Mouse (Mus musculus) CH12.LX (cell line): ENCODE data around the gene B3gnt2. TPM values are rescaled to one million over a fixed set of nuclear protein-coding genes. Genes with fewer than 3 reads are reported as not detected.

Source experiments
- DNase-seq: peaks from one replicate; pipeline ENCODE4 v3.0.0-alpha.2; 2013; ENCODE audit errors: extremely low read depth
- H3K27ac ChIP-seq: 2 replicates; pipeline ENCODE4 v1.5.1; 2012; ENCODE audit warnings: low read depth, mild to moderate bottlenecking, control low read depth, moderate library complexity; ENCODE audit not compliant: insufficient read depth
- H3K27me3 ChIP-seq: replicated peaks from 2 replicates; pipeline ENCODE3; 2012; ENCODE audit warnings: inconsistent platforms
- H3K36me3 ChIP-seq, 2 experiments: replicated peaks in 1 of 2; 2 replicates each; pipeline versions ENCODE3 to v1.6.1; 2012; ENCODE audit warnings: inconsistent platforms in 1 of 2, low read length in 1 of 2, mild to moderate bottlenecking in 1 of 2, mixed read lengths in 1 of 2, moderate library complexity in 1 of 2; ENCODE audit not compliant: control insufficient read depth in 1 of 2, insufficient read depth in 1 of 2
- H3K4me1 ChIP-seq, 2 experiments: 2 replicates each; pipeline ENCODE4 v1.6.1; 2012; ENCODE audit warnings: inconsistent platforms in 1 of 2, moderate library complexity in 1 of 2; ENCODE audit not compliant: insufficient read depth in 2 of 2, control insufficient read depth in 1 of 2
- H3K4me2 ChIP-seq: 2 replicates; pipeline ENCODE4 v1.6.1; 2012; ENCODE audit warnings: low read depth, mild to moderate bottlenecking, control low read depth; ENCODE audit not compliant: poor library complexity, insufficient read depth, severe bottlenecking
- H3K4me3 ChIP-seq, 3 experiments: fragments of 150-350 bp in 1 of 3; sonication (generic) in 1 of 3; replicated peaks in 1 of 3; 2 replicates each; pipeline versions ENCODE3 to v1.5.1; 2011 to 2012; ENCODE audit warnings: low read depth in 2 of 3, low read length in 2 of 3, mild to moderate bottlenecking in 2 of 3, moderate library complexity in 2 of 3, control low read depth in 1 of 3, improper control_type of control experiment in 1 of 3, inconsistent platforms in 1 of 3, mixed read lengths in 1 of 3; ENCODE audit not compliant: poor library complexity in 1 of 3
- H3K79me2 ChIP-seq: replicated peaks from 2 replicates; pipeline ENCODE4 v1.6.1; 2012; ENCODE audit warnings: mild to moderate bottlenecking, moderate library complexity; ENCODE audit not compliant: control insufficient read depth, poor library complexity, insufficient read depth, severe bottlenecking; ENCODE audit errors: extremely low read depth
- H3K9ac ChIP-seq: 2 replicates; pipeline ENCODE4 v1.6.1; 2012; ENCODE audit warnings: low read depth, mild to moderate bottlenecking, control low read depth, moderate library complexity; ENCODE audit not compliant: insufficient read depth
- H3K9me3 ChIP-seq: replicated peaks from 2 replicates; pipeline ENCODE3; 2012; ENCODE audit warnings: low read length, inconsistent platforms, mixed read lengths
- BHLHE40 ChIP-seq: IDR thresholded peaks from 2 replicates; pipeline ENCODE4 v1.6.1; 2011; ENCODE audit warnings: mild to moderate bottlenecking, low read depth, low read length, improper control_type of control experiment
- CHD1 ChIP-seq: IDR thresholded peaks from 2 replicates; pipeline ENCODE4 v1.6.1; 2012; ENCODE audit warnings: low read depth, low read length, improper control_type of control experiment, inconsistent platforms
- CHD2 ChIP-seq: IDR thresholded peaks from 2 replicates; pipeline ENCODE4 v1.6.1; 2011; ENCODE audit warnings: low read length, improper control_type of control experiment
- CTCF ChIP-seq, 2 experiments: IDR thresholded peaks in 1 of 2; conservative IDR thresholded peaks in 1 of 2; 2 replicates each; pipeline ENCODE4 v1.5.1; 2011 to 2012; ENCODE audit warnings: low read depth in 2 of 2, low read length in 2 of 2, improper control_type of control experiment in 1 of 2, inconsistent platforms in 1 of 2, mild to moderate bottlenecking in 1 of 2, moderate library complexity in 1 of 2
- E2F4 ChIP-seq: IDR thresholded peaks from 2 replicates; pipeline ENCODE4 v1.6.1; 2011; ENCODE audit warnings: low read depth, low read length, improper control_type of control experiment; ENCODE audit not compliant: insufficient replicate concordance
- GABPA ChIP-seq: IDR thresholded peaks from 2 replicates; pipeline ENCODE4 v1.6.1; 2012; ENCODE audit warnings: low read depth, low read length, improper control_type of control experiment, inconsistent platforms; ENCODE audit not compliant: insufficient replicate concordance
- JUN ChIP-seq: IDR thresholded peaks from 2 replicates; pipeline ENCODE4 v1.6.1; 2011; ENCODE audit warnings: low read depth, mild to moderate bottlenecking, low read length, improper control_type of control experiment, moderate library complexity; ENCODE audit not compliant: insufficient read depth
- JUND ChIP-seq: conservative IDR thresholded peaks from 2 replicates; pipeline ENCODE4 v1.6.1; 2011; ENCODE audit warnings: low read depth, low read length, improper control_type of control experiment
- MAFK ChIP-seq: IDR thresholded peaks from 2 replicates; pipeline ENCODE4 v1.6.1; 2011; ENCODE audit warnings: low read length, improper control_type of control experiment; ENCODE audit not compliant: insufficient replicate concordance
- MAZ ChIP-seq: IDR thresholded peaks from 2 replicates; pipeline ENCODE4 v1.6.1; 2012; ENCODE audit warnings: low read depth, mild to moderate bottlenecking, inconsistent platforms, low read length, improper control_type of control experiment, moderate library complexity
- MXI1 ChIP-seq: IDR thresholded peaks from 2 replicates; pipeline ENCODE4 v1.6.1; 2011; ENCODE audit warnings: mild to moderate bottlenecking, low read depth, low read length, improper control_type of control experiment
- MYC ChIP-seq: IDR thresholded peaks from 2 replicates; pipeline ENCODE4 v1.6.1; 2011; ENCODE audit warnings: low read depth, mild to moderate bottlenecking, improper control_type of control experiment, low read length
- NRF1 ChIP-seq: IDR thresholded peaks from 2 replicates; pipeline ENCODE4 v1.6.1; 2014; ENCODE audit warnings: low read depth, mild to moderate bottlenecking, inconsistent platforms, low read length, improper control_type of control experiment, moderate library complexity
- RAD21 ChIP-seq: IDR thresholded peaks from 2 replicates; pipeline ENCODE4 v1.6.1; 2011; ENCODE audit warnings: low read depth, mild to moderate bottlenecking, low read length, improper control_type of control experiment, moderate library complexity
- RCOR1 ChIP-seq: conservative IDR thresholded peaks from 2 replicates; pipeline ENCODE4 v1.6.1; 2012; ENCODE audit warnings: low read depth, mild to moderate bottlenecking, inconsistent platforms, low read length, improper control_type of control experiment
- SIN3A ChIP-seq: IDR thresholded peaks from 2 replicates; pipeline ENCODE4 v1.6.1; 2012; ENCODE audit warnings: low read length, improper control_type of control experiment, inconsistent platforms
- SMC3 ChIP-seq: IDR thresholded peaks from 2 replicates; pipeline ENCODE4 v1.6.1; 2011; ENCODE audit warnings: low read depth, low read length, improper control_type of control experiment
- TBP ChIP-seq: conservative IDR thresholded peaks from 2 replicates; pipeline ENCODE4 v1.6.1; 2011; ENCODE audit warnings: low read depth, low read length, improper control_type of control experiment
- TCF12 ChIP-seq: IDR thresholded peaks from 2 replicates; pipeline ENCODE4 v1.6.1; 2014; ENCODE audit warnings: low read depth, mild to moderate bottlenecking, inconsistent platforms, low read length, improper control_type of control experiment
- UBTF ChIP-seq: IDR thresholded peaks from 2 replicates; pipeline ENCODE4 v1.6.1; 2012; ENCODE audit warnings: low read depth, mild to moderate bottlenecking, inconsistent platforms, low read length, improper control_type of control experiment, moderate library complexity
- USF2 ChIP-seq: conservative IDR thresholded peaks from 2 replicates; pipeline ENCODE4 v1.6.1; 2011; ENCODE audit warnings: low read depth, low read length, improper control_type of control experiment
- ZC3H11A ChIP-seq: IDR thresholded peaks from 2 replicates; pipeline ENCODE4 v1.6.1; 2012; ENCODE audit warnings: low read depth, mild to moderate bottlenecking, inconsistent platforms, low read length, improper control_type of control experiment
- ZMIZ1 ChIP-seq: IDR thresholded peaks from 2 replicates; pipeline ENCODE4 v1.6.1; 2012; ENCODE audit warnings: low read depth, mild to moderate bottlenecking, inconsistent platforms, low read length, improper control_type of control experiment
- ZNF384 ChIP-seq: IDR thresholded peaks from 2 replicates; pipeline ENCODE4 v1.6.1; 2012; ENCODE audit warnings: low read depth, low read length, improper control_type of control experiment, inconsistent platforms
- dilution Hi-C: fragments of 300-500 bp; cut with MboI; formaldehyde crosslinking; loops from 2 replicates; pipeline ENCODE4 v1.14.3; 2020; ENCODE audit warnings: low sequenced_read_pairs; ENCODE audit not compliant: extremely low pct_unique_long_range_greater_than_20kb, extremely low pct_ligation_motif_present
- in situ Hi-C: fragments of 300-500 bp; cut with MboI; formaldehyde crosslinking; loops from 3 replicates; pipeline ENCODE4 v1.14.3; 2019; ENCODE audit warnings: low sequenced_read_pairs, low pct_ligation_motif_present, low pct_unique_long_range_greater_than_20kb, mixed read lengths
- polyA plus RNA-seq: library from polyadenylated mRNA; unstranded; fragments of >175 nt; gene quantifications from 2 replicates; pipeline ENCODE4 v1.2.1, GENCODE M21; 2012; ENCODE audit warnings: low read depth; ENCODE audit not compliant: insufficient read length
- total RNA-seq, 2 experiments: library from RNA; depleted of rRNA; stranded (reverse); fragments of 300-350 nt in 1 of 2; fragments of >200 nt in 1 of 2; gene quantifications; 2 replicates each; pipeline ENCODE4 v1.2.3; 2012 to 2014

Gene B3gnt2
- total and polyA plus RNA-seq, 3 experiments, result 74.6 to 96.0 (median 75.2) TPM

- dilution Hi-C loops (no loop called here), in situ Hi-C loops (no loop called here)
- Histone ChIP-seq H3K27me3 (no peaks in the 10 kb centered on the region), H3K9ac (no peak overlapping the region), H3K79me2 (no peaks in the 10 kb centered on the region), H3K36me3 (no peaks in the 10 kb centered on the region), H3K9me3 (peaks cover 3% of the 10 kb centered on the region), H3K27ac (no peak overlapping the region), H3K4me3 (no peak overlapping the region), H3K4me2 (no peak overlapping the region), H3K4me1 (peaks cover 17 to 63% of the 10 kb centered on the region in 2 experiments)
- no peak for TF ChIP-seq MYC
- no peak for TF ChIP-seq MXI1
- TF ChIP-seq NRF1, result no peak
- TF ChIP-seq CTCF (conservative IDR thresholded peaks at IDR 0.05 in 1 of 2, IDR thresholded peaks at IDR 0.05 in 1 of 2; ENCODE audit: low read depth in 2 of 2, low read length in 2 of 2), result no peak
- no peak for TF ChIP-seq ZC3H11A
- no peak for TF ChIP-seq UBTF
- TF ChIP-seq SIN3A, result no peak
- no peak for TF ChIP-seq RAD21
- TF ChIP-seq SMC3, result no peak
- TF ChIP-seq ZNF384, result no peak
- no peak for TF ChIP-seq MAZ
- no peak for DNase-seq
These were observed 80.8 kb downstream of the B3gnt2 start for GRCm38 (mm10) chr11:22779821-22780551.

- Histone ChIP-seq H3K36me3 (no peaks in the 10 kb centered on the region), H3K79me2 (no peaks in the 10 kb centered on the region), H3K27ac (no peak overlapping the region), H3K4me1 (peaks cover 13 to 49% of the 10 kb centered on the region in 2 experiments), H3K4me2 (no peak overlapping the region), H3K9me3 (peaks cover 3% of the 10 kb centered on the region), H3K4me3 (no peak overlapping the region), H3K9ac (no peak overlapping the region), H3K27me3 (no peaks in the 10 kb centered on the region)
- in situ Hi-C loops (no loop called here), dilution Hi-C loops (no loop called here)
- TF ChIP-seq USF2 (no peak), MAFK (peak; percentile 92)
- no peak for DNase-seq
These were observed 82.2 kb downstream of the B3gnt2 start for GRCm38 (mm10) chr11:22778596-22778995.

- no peaks in the 10 kb centered on the region for H3K36me3 ChIP-seq
- H3K27me3 ChIP-seq, result no peaks in the 10 kb centered on the region
- no peaks in the 10 kb centered on the region for H3K79me2 ChIP-seq
- H3K4me3 ChIP-seq, result no peak overlapping the region
- in situ Hi-C loops (no loop called here), dilution Hi-C loops (no loop called here)
- H3K4me2 ChIP-seq, result no peak overlapping the region
- no peak for DNase-seq
- H3K9me3 ChIP-seq, result peaks cover 3% of the 10 kb centered on the region
- no peak overlapping the region for H3K9ac ChIP-seq
- H3K4me1 ChIP-seq, result peaks cover 8 to 38% of the 10 kb centered on the region in 2 experiments
- H3K27ac ChIP-seq, result no peak overlapping the region
- TF ChIP-seq GABPA, result no peak
- no peak for TF ChIP-seq CHD1
- no peak for TF ChIP-seq USF2
- TF ChIP-seq JUND, result no peak
- no peak for TF ChIP-seq MAZ
- peak; percentile 76 for TF ChIP-seq SMC3
- TF ChIP-seq RAD21, result peak; percentile 64
- TF ChIP-seq E2F4, result no peak
- peak; percentile 67; the same call in 1 of the 2 replicates for TF ChIP-seq MYC
- no peak for TF ChIP-seq UBTF
- no peak for TF ChIP-seq TCF12
- no peak for TF ChIP-seq CHD2
- no peak for TF ChIP-seq BHLHE40
- no peak for TF ChIP-seq ZMIZ1
- TF ChIP-seq JUN, result no peak
- no peak for TF ChIP-seq RCOR1
- peak; percentile 49 to 62; a peak in 3 of 4 replicates for TF ChIP-seq CTCF (conservative IDR thresholded peaks at IDR 0.05 in 1 of 2, IDR thresholded peaks at IDR 0.05 in 1 of 2; ENCODE audit: low read depth in 2 of 2, low read length in 2 of 2)
- no peak for TF ChIP-seq TBP
- TF ChIP-seq ZC3H11A, result peak; percentile 10; the same call in 1 of the 2 replicates
These were observed 83.2 kb downstream of the B3gnt2 start for GRCm38 (mm10) chr11:22777531-22777930.
